Mouse (Mus musculus) liver, postnatal 0 days (tissue): ENCODE data around the gene Cdyl2.

ENCODE experiments used
- CTCF ChIP-seq: sonication (generic); IDR thresholded peaks from 2 replicates; pipeline ENCODE4 v1.5.1; 2016; ENCODE audit warnings: antibody characterized with exemption, low read depth
- EP300 ChIP-seq: IDR thresholded peaks from 2 replicates; pipeline ENCODE4 v1.6.1; 2016; ENCODE audit warnings: antibody characterized with exemption, low read depth, mild to moderate bottlenecking

- TF ChIP-seq CTCF (no peak), EP300 (no peak)
Observed at GRCm38 (mm10) chr8:116581318-116582019, 151.3 kb downstream of the Cdyl2 start.
